Mouse (Mus musculus) forebrain, embryonic 14.5 days (tissue): ENCODE measurements around the gene Lnpk. TPM values are rescaled to one million over a fixed set of nuclear protein-coding genes. Genes with fewer than 3 reads are reported as not detected.

Source experiments
- ATAC-seq: fragments of 200-750 bp; cut with Nextera tagmentation; 2 replicates; pipeline ENCODE4 v1.8.0; 2017; ENCODE audit warnings: mild to moderate bottlenecking, moderate library complexity
- DNase-seq: peaks from one replicate; pipeline ENCODE4 v3.0.0-alpha.2; 2015; ENCODE audit warnings: low spot score
- H3K27ac ChIP-seq: fragments of 300-500 bp; sonication (generic); 2 replicates; pipeline ENCODE4 v1.5.1; 2014; ENCODE audit warnings: low read depth, mild to moderate bottlenecking, control low read depth, low read length, moderate library complexity
- H3K27me3 ChIP-seq: fragments of 300-500 bp; sonication (generic); replicated peaks from 2 replicates; pipeline ENCODE4 v1.6.1; 2014; ENCODE audit warnings: low read length, control low read depth, mixed read lengths; ENCODE audit not compliant: control insufficient read depth, insufficient read depth
- H3K36me3 ChIP-seq: fragments of 300-500 bp; sonication (generic); 2 replicates; pipeline ENCODE4 v1.6.1; 2014; ENCODE audit warnings: low read length, control low read depth; ENCODE audit not compliant: control insufficient read depth, insufficient read depth
- H3K4me1 ChIP-seq: fragments of 300-500 bp; sonication (generic); 2 replicates; pipeline ENCODE4 v1.6.1; 2014; ENCODE audit warnings: antibody characterized with exemption, low read length, control low read depth; ENCODE audit not compliant: control insufficient read depth, insufficient read depth
- H3K4me2 ChIP-seq: fragments of 300-500 bp; sonication (generic); 2 replicates; pipeline ENCODE4 v1.6.1; 2014; ENCODE audit warnings: mild to moderate bottlenecking, control low read depth, low read length
- H3K4me3 ChIP-seq: fragments of 300-500 bp; sonication (generic); 2 replicates; pipeline ENCODE4 v1.5.1; 2014; ENCODE audit warnings: low read depth, low read length, control low read depth
- H3K9ac ChIP-seq: fragments of 300-500 bp; sonication (generic); 2 replicates; pipeline ENCODE4 v1.6.1; 2014; ENCODE audit warnings: mild to moderate bottlenecking, low read length, control low read depth, moderate library complexity
- H3K9me3 ChIP-seq: fragments of 300-500 bp; sonication (generic); replicated peaks from 2 replicates; pipeline ENCODE4 v1.6.1; 2016; ENCODE audit warnings: low read length, control low read depth, mixed read lengths; ENCODE audit not compliant: control insufficient read depth
- WGBS: fragments of 180-500 bp; shearing (Covaris S2); extraction: QIAGEN DNeasy Blood & Tissue Kit; methylation state at CpG from one replicate; pipeline ENCODE4 v1.1.7; 2014; 5-methylcytosine and 5-hydroxymethylcytosine counted together
- polyA plus RNA-seq: library from polyadenylated mRNA; unstranded; fragments of >200 nt; fragmentation: Nextera tagmentation; extraction: Ambion mirVana; gene quantifications from 2 replicates; pipeline ENCODE4 v1.2.1, GENCODE M21; 2014

Lnpk gene
- polyA plus RNA-seq, 1 experiment from 2014 or later, result 33.3 TPM

GRCm38 (mm10) chr2:74508302-74508701, 70.9 kb downstream of the Lnpk start:
- H3K4me3 ChIP-seq, result no peak overlapping the region
- no peak for ATAC-seq
- 88% methylated on average over 5 of the region's 5 CpGs for WGBS
- H3K36me3 ChIP-seq, result no peaks in the 10 kb centered on the region
- no peaks in the 10 kb centered on the region for H3K9me3 ChIP-seq
- H3K4me1 ChIP-seq, result no peaks in the 10 kb centered on the region
- no peak overlapping the region for H3K27ac ChIP-seq
- H3K27me3 ChIP-seq, result no peaks in the 10 kb centered on the region
- H3K4me2 ChIP-seq, result no peak overlapping the region
- DNase-seq, result no peak
- no peak overlapping the region for H3K9ac ChIP-seq

- Histone ChIP-seq H3K4me3 (no peak overlapping the region), H3K4me2 (no peak overlapping the region), H3K27ac (no peak overlapping the region), H3K36me3 (no peaks in the 10 kb centered on the region), H3K9ac (no peak overlapping the region), H3K27me3 (no peaks in the 10 kb centered on the region), H3K9me3 (no peaks in the 10 kb centered on the region), H3K4me1 (no peaks in the 10 kb centered on the region)
- peak; percentile 10 for DNase-seq
- 33% methylated on average over 8 of the region's 8 CpGs for WGBS
- ATAC-seq, result peak; percentile 44; the same call in 1 of the 2 replicates
Measured at GRCm38 (mm10) chr2:74506439-74506838, 72.8 kb downstream of the Lnpk start.

GRCm38 (mm10) chr2:74500307-74500706, 78.9 kb downstream of the Lnpk start:
- Histone ChIP-seq H3K36me3 (no peaks in the 10 kb centered on the region), H3K4me3 (no peak overlapping the region), H3K9ac (no peak overlapping the region), H3K27me3 (no peaks in the 10 kb centered on the region), H3K4me1 (no peaks in the 10 kb centered on the region), H3K9me3 (no peaks in the 10 kb centered on the region), H3K4me2 (no peak overlapping the region), H3K27ac (no peak overlapping the region)
- ATAC-seq (no peak), DNase-seq (no peak)
- 76% methylated on average over 2 of the region's 2 CpGs for WGBS

DNA sequence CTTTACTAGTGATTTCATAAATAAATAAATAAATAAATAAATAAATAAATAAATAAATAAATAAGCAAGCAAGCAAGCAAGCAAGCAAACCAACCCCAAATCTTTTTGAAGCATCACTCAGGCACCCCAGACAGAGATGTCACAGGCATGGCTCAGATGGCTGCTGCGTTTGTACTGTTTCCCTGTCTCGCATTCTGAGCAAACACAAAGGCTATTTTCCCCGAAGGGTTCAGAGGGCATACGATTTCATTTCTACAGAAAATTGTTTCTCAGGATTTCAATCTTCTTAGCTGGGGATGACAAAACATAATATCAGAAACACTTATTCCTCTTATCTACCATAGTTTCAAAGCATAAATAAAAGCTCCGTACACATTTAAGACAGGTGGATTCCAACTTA, 81.4 kb downstream of the Lnpk start:
- WGBS, result 67% methylated on average over 5 of the region's 5 CpGs
- no peaks in the 10 kb centered on the region for H3K36me3 ChIP-seq
- no peaks in the 10 kb centered on the region for H3K9me3 ChIP-seq
- H3K4me2 ChIP-seq, result no peak overlapping the region
- H3K4me3 ChIP-seq, result no peak overlapping the region
- DNase-seq, result no peak
- ATAC-seq, result no peak
- no peaks in the 10 kb centered on the region for H3K4me1 ChIP-seq
- H3K27ac ChIP-seq, result no peak overlapping the region
- H3K9ac ChIP-seq, result no peak overlapping the region
- H3K27me3 ChIP-seq, result no peaks in the 10 kb centered on the region

DNA sequence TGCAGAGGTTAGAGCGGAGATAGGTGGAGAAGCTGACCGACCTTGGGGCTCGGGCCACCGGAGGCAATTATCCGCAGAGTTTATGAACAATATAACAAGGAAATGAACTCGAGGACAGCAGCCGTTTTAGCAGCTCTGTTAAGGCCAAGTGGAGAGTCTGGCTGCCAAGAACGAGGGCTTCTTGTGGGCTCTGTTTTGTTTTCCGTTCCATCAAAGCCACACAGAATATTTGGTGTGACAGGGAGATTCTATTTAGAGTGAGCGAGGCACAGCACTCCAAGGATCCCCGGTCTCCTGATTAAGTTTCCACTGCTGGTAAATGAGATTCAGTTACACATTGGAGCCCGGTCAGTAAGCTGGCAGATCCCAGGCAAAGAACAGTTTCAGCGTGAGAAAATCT, 87.8 kb downstream of the Lnpk start:
- no peaks in the 10 kb centered on the region for H3K9me3 ChIP-seq
- H3K9ac ChIP-seq, result no peak overlapping the region
- H3K36me3 ChIP-seq, result no peaks in the 10 kb centered on the region
- no peak overlapping the region for H3K4me3 ChIP-seq
- DNase-seq, result peak; percentile 13
- H3K4me2 ChIP-seq, result no peak overlapping the region
- no peak overlapping the region for H3K27ac ChIP-seq
- no peak for ATAC-seq
- H3K27me3 ChIP-seq, result no peaks in the 10 kb centered on the region
- WGBS, result 63% methylated on average over 13 of the region's 13 CpGs
- no peaks in the 10 kb centered on the region for H3K4me1 ChIP-seq

- no peak for DNase-seq
- ATAC-seq, result no peak
- no peak overlapping the region for H3K9ac ChIP-seq
- H3K4me3 ChIP-seq, result no peak overlapping the region
- 67% methylated on average over 1 of the region's 1 CpGs for WGBS
- H3K27me3 ChIP-seq, result no peaks in the 10 kb centered on the region
- no peak overlapping the region for H3K4me2 ChIP-seq
- no peaks in the 10 kb centered on the region for H3K36me3 ChIP-seq
- H3K27ac ChIP-seq, result no peak overlapping the region
- H3K9me3 ChIP-seq, result no peaks in the 10 kb centered on the region
- H3K4me1 ChIP-seq, result no peaks in the 10 kb centered on the region
Measured at GRCm38 (mm10) chr2:74490186-74490585, 89.0 kb downstream of the Lnpk start.

DNA sequence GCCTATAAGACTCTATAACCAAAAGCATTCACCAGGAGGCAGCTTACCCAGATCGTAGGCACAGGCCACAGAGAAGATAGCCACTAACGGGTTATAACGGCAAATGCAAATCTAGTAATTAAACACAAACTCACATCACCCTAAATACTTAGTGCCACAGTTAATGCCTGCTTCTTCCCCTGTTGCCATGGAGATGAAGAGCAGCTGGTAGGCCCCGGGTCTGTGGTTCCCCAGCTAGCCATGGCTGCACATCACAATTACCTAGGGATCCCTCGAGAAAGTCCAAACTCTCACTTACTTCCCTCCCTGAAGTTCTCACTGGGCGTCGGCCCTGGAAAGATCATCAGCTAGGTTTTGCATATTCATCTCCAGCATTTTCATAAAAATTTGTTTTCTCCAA, 90.8 kb downstream of the Lnpk start:
- Histone ChIP-seq H3K4me2 (no peak overlapping the region), H3K9me3 (no peaks in the 10 kb centered on the region), H3K27me3 (no peaks in the 10 kb centered on the region), H3K9ac (no peak overlapping the region), H3K4me1 (no peaks in the 10 kb centered on the region), H3K36me3 (no peaks in the 10 kb centered on the region), H3K27ac (no peak overlapping the region), H3K4me3 (no peak overlapping the region)
- 29% methylated on average over 7 of the region's 7 CpGs for WGBS
- ATAC-seq (0 out of 2 replicates have a peak, but pooled peaks have one; percentile 32), DNase-seq (peak; percentile 69)

GRCm38 (mm10) chr2:74482651-74483050, 96.6 kb downstream of the Lnpk start:
- H3K27ac ChIP-seq, result no peak overlapping the region
- H3K9me3 ChIP-seq, result no peaks in the 10 kb centered on the region
- no peak overlapping the region for H3K4me2 ChIP-seq
- H3K27me3 ChIP-seq, result no peaks in the 10 kb centered on the region
- DNase-seq (no peak), ATAC-seq (no peak)
- 96% methylated on average over 10 of the region's 10 CpGs for WGBS
- no peaks in the 10 kb centered on the region for H3K4me1 ChIP-seq
- no peak overlapping the region for H3K4me3 ChIP-seq
- no peak overlapping the region for H3K9ac ChIP-seq
- no peaks in the 10 kb centered on the region for H3K36me3 ChIP-seq

DNA sequence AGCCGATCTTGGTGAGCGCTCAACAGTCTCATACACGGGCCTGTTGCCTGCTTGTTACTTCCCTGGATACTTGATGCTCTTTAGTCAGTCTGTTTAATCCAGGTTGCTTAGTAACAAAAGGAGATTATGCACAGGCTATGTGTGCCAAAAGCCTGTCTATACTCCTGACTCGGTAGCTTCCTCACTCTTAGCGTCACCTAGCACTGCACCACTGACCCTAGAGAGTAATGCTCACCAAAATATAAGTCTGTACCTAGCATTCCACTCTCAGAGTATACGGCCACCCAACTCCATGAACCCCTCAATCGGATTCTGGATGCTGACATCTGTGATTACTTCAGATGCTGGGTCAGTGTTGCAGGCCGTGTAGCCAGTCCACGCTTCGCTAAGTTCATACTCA, 97.1 kb downstream of the Lnpk start:
- H3K4me1 ChIP-seq, result no peaks in the 10 kb centered on the region
- no peaks in the 10 kb centered on the region for H3K27me3 ChIP-seq
- DNase-seq, result peak; percentile 3
- no peak overlapping the region for H3K9ac ChIP-seq
- ATAC-seq, result no peak
- H3K27ac ChIP-seq, result no peak overlapping the region
- H3K4me3 ChIP-seq, result no peak overlapping the region
- no peak overlapping the region for H3K4me2 ChIP-seq
- H3K9me3 ChIP-seq, result no peaks in the 10 kb centered on the region
- H3K36me3 ChIP-seq, result no peaks in the 10 kb centered on the region
- 77% methylated on average over 10 of the region's 10 CpGs for WGBS
